Mouse (Mus musculus): ENCODE data around the gene Mmrn1.
A peak's percentile ranks its signal among the peaks of the same experiment; 100 is the strongest.
"Not testable (repeated sequence)": the region's sequence is repeated elsewhere in the genome, so short reads cannot be mapped to it uniquely, and the experiment has no call there.

Gene Mmrn1

GRCm38 (mm10) chr6:60924676-60925075 lies at the start of gene Mmrn1:
Gene Mmrn1, plus strand, starts transcription at chr6:60924976.
- not testable (repeated sequence) for DNase-seq

- no peak for DNase-seq
Observed at GRCm38 (mm10) chr6:60880362-60880761, 44.4 kb upstream of the Mmrn1 start.

DNA sequence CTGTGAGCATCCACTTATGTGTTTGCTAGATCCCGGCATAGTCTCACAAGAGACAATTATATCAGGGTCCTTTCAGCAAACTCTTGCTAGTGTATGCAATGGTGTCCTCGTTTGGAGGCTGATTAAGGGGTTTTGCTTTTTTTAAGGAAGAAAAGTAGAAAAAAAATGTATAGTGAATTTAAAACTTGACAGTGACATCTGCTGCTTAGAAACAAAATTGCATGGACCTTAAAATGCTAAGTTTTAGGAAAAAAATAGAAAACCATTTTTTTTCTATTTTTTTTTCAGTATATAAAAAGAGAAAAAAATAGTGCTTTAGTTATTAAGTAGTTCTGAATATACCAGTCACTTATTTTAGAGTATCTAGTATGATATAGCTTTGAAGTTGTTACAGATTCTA lies 43.2 kb upstream of the Mmrn1 start:
- no peak for DNase-seq

GRCm38 (mm10) chr6:60907272-60907671 lies 17.5 kb upstream of the Mmrn1 start:
- no peak for DNase-seq

DNA sequence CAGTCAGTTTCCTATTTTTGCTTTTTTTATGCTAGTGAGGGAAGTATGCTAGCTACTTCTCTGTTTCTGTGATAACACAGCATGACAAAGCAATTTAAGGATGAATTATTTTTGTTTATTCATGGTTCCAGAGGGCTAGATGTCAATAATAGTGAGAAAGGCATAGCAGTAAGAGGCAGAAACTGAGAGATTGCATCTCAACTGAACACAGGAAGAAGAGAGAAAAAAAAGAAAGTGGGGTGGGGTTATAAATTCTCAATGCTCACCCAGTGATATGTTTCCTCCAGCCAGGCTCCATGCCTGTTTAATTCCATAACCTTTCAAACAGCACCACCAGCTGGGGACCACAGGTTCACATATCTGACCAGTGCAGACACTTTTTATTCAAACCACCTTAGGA lies 6.6 kb downstream of the Mmrn1 start:
- DNase-seq = peak; percentile 43

GRCm38 (mm10) chr6:60934835-60935234 lies 10.1 kb downstream of the Mmrn1 start:
- DNase-seq = no peak

DNA sequence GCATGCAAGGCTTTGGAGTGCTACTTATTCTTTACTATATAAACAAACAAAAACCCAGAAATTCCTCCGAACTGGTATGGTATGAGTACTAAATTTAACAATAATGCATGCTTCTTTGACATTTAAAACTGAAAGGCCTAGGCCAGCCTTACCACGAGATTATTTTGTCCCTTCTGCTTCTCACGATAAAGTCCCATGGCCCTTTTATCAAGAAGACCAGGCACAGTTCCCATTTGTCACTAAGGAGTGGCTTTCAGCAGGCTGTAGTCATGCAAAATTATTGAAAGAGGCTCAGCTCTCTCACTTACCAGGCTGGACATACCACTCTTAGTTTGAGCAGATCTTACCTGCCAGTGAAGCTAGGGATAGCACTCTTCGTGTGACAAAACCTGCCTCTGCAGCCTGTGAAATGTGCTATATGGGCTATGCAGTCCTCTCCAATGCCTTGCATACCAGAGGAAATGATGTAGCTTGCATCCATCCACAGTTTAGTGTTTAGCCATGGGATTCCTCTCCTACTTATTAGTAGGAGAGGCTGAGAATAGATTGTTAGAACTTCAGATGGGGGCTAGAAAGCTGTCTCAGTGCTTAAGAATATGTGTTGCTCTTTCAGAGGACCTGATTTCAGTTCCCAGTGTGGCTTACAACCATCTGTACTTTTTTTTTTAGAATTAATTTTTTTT lies 10.8 kb downstream of the Mmrn1 start:
- DNase-seq = no peak

DNA sequence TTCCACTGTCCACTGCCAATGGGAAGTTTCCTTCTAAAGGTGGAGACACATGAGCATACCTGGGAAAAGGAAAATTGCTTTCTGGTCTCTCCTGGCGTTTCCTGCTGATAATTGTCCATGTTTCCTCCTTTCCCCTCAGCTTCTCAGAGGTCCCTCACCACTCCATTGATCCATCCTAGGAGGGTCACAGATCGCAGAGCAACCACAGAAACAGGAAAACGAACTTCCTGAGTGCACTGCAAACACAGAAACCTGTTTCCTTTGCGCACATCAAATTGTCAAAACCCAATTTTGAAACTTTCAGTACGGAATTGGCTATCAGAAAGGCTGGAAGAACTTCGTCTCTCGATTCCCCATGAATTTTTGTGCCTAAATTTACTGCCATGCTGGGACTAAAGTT lies 19.4 kb downstream of the Mmrn1 start:
- no peak for DNase-seq

DNA sequence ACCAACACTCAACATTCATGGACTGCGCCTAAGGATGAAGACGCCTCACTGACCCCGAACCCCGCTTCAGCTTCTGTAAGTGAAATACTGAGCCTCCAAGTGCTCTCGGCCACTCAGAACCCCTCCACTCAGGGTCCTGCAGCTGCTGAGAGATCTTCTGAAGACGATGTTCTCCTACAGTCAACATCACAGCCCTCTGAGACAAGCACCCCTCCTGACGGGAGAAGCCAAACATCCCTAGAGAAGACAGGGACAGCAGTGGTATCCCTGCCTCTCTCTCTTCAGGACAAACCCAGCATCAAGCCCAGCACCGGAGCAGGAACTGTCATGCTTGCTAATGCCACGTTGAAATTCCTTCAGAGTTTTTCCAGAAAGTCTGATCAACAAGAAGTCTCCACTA lies 19.8 kb downstream of the Mmrn1 start:
- DNase-seq = no peak

DNA sequence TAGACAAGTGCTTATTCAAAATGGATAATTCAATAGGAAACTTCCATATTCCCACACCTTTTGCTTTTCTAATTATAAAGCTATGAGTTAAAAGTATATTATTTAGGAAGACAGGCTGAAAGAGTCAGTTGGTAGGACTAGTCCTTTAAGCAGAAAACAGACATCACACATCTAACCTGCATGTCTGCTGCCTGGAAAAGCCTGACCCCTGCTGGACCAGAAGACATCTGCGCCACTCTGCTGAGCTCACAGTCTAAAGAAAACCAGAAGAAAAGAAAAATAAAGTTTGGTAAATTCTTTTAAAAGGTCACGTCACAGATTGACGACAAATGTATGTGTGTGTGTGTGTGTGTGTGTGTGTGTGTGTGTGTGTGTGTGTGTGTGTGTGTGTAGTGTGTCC lies 25.6 kb downstream of the Mmrn1 start:
- peak; percentile 50 for DNase-seq

DNA sequence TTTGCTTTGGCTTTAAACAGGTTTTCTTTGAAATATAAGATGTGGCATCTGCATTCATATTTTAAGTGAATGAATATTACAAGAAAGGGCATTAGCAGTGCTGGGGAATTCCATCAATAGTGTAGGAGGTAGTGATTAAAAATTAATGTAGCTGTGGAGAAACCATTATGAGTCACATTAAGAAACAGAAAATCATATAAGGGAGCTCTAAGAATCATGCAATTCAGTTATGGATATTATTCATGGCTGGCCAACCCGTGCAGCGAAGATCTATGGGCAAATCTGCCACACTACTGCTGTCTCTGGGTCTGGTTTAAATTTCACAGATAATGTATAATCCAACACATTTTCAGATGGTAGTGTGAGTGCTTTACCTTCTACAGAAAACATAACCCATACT lies 36.5 kb downstream of the Mmrn1 start:
- no peak for DNase-seq

DNA sequence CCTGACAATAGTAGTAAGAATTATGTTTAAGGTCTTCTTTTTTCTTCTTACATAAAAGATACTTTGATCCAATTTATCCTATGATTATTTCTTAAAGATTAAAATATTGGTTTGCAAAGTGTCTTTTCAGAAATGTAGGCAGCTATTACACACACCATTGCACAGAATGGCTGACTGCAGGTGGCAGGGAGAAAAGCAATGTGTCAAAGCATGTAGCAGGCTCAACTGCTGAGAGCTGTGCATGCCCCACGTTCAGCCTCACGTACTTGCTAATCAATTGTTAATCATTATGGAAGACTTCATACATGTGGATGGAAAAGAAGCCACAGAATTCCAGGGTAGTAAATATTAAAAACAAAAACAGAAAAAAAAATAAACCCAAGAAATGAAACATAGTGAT lies 37.1 kb downstream of the Mmrn1 start:
- DNase-seq = no peak

GRCm38 (mm10) chr6:60962668-60963067 lies 37.9 kb downstream of the Mmrn1 start:
- DNase-seq = no peak

- DNase-seq = no peak
Observed at GRCm38 (mm10) chr6:60963726-60964125, 39.0 kb downstream of the Mmrn1 start.

DNA sequence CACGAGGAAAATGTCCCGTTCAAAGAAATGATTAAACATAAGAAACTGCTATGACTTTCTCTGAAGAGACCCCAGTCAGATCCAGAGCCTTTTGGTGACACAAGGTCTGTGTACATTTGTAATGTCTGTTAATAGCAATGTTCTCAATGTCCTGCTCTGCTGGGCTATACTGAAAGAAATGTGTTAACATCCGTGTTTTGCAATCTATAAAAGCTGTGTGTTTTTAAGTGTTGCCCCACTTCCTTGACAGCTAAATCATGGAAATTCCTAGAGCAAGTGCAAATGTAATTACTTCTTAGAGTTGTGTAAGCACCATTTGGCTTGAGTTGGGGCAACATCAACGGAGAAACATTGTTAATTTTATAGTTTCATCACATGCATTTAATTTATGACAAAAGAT lies 42.2 kb downstream of the Mmrn1 start:
- DNase-seq = no peak

GRCm38 (mm10) chr6:60969407-60969806 lies 44.6 kb downstream of the Mmrn1 start:
- DNase-seq = no peak

DNA sequence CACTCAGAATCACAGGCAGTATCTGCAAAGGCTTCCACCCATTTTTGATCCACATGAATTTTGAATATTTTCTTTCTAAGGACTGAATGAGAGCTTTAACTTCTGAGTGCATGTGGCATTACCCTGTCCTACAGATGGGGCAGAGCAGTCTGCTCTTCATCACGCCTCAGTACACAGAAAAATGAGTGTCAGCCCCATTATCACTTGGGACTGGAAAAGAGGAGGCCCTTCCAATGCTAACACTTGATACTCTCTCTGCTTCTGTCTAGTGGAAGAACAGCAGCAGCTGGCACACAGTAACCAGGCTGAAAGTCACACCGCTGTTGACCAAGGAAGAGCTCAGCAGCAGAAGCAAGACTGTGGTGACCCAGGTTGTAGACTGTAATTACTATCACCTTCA lies 46.0 kb downstream of the Mmrn1 start:
- no peak for DNase-seq

- no peak for DNase-seq
Observed at GRCm38 (mm10) chr6:60978610-60979009, 53.8 kb downstream of the Mmrn1 start.

GRCm38 (mm10) chr6:60979039-60979438 lies 54.3 kb downstream of the Mmrn1 start:
- DNase-seq = no peak

GRCm38 (mm10) chr6:60984360-60984759 lies 59.6 kb downstream of the Mmrn1 start:
- DNase-seq = no peak

DNA sequence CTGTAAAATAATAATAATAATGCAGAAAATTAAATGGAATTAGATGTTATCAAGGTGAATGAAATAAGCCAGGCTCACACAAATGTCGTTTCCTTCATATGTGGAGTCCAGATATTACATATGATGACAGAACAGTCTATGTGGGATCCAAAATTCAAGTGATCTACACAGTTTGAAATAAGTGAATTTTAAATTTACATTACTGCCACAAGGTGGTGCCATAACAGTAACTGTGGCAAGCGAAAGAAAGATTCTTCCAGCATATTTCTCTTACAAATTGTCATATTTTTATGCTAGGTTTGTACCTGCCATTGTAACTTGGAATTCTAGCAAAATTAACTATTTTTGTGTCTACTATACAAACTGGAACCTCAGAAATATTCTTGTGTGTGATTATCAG lies 61.1 kb downstream of the Mmrn1 start:
- peak; percentile 60 for DNase-seq

DNA sequence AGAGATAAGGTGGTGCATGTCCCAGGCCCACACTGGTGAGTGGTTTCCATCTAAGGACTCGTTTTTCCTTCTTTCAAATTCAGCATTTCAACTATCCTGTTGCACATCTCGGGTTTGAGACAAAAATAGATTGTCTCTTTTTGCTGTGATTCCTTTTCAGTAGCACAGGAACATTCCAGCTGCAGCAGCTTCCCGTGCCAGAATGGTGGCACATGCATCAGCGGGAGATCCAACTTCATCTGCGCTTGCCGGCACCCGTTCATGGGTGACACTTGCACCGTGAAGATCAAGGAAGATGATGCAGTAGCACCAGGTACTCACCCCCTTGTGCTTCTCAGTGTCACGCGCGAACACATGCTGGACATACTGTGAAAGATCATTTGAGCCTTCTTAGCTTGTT lies 62.1 kb downstream of the Mmrn1 start:
- no peak for DNase-seq

- DNase-seq = no peak
Observed at GRCm38 (mm10) chr6:60987804-60988203, 63.0 kb downstream of the Mmrn1 start.

DNA sequence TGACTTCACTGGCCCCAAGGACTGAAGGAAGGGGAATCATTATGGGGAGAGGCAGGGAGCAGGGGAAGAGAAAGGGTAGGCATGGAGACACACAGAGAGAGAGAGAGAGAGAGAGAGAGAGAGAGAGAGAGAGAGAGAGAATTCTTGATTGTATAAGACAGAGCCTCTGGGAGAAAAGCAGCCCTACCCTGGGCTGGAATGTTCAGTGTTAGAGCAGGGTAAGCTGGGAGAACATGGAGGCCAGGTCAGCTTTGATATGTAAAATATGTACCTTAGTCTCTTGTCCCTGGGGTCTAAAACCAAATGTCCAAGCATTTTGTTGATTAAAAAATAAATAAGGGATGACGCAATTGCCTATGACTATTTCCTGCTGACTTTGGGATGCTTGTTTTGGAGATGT lies 67.6 kb downstream of the Mmrn1 start:
- DNase-seq = no peak

DNA sequence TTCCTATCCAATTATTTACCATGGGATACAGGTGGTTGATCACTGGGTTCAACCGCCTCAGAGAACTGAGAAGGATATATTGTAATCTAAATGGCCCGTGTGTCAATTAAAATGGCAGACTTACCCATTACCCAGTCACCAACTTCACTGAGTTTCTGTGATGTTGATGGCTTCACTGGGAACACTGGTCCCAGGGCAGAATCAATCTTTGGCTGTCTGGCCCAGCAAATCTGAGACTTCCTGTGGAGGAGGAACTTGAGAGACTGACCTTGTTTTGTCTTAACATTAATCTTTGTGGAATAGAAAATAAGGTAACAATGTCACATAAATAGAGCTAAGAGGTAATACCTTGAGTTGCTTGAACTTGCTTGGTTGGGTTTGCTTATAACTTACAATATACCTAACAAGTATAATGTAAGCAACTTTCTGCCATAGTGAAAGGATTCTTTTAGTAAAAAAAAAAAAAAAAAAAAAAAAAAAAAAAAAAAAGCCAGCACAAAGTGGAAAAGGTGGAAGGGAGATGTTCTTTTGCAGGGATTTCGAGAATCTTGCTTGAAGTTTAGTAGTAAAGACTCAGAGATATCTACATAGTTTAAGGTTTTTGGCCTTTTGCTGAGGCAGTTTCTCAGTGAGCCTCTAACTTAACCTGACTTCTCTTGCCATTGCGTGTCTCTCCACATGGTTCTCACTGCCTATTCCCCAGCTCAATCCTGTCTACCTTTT lies 68.8 kb downstream of the Mmrn1 start:
- DNase-seq = no peak

Measured in embryo, embryonic 11 days (tissue).